Mouse (Mus musculus): ENCODE measurements at regions not wholly inside any gene's neighbourhood (a gene's known extent, or its start where the extent isn't known, plus 50 kb on each side); places are given as distances from the start of the nearest gene placed in this dataset.

DNA sequence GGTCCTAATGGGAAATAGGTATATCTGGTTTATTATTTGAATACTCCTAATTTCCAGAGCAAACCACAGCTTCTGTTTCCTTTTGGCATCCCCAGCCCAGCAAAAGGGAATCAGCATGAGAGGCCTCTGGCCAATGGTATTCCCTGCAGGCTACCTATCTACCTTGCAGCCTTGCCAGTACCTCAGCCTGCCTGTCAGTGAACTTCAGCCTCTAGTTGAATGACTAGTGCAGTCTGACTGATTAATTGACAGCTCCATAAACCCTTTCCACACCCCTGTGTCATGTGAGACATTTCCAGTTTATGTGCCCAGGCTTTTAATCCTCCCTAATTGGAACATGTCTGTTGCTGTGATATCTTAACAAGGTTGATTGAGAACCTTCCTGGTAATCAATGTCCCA, 265.4 kb upstream of the Sp4 start:
- TF ChIP-seq MAX (IDR thresholded peaks at IDR 0.05; ENCODE audit: low read length) (no peak), EP300 (IDR thresholded peaks at IDR 0.05; ENCODE audit: low read depth in 1 of 2, low read length in 2 of 2) (no peak), NELFE (IDR thresholded peaks at IDR 0.05; ENCODE audit: low read depth, low read length) (no peak), CTCF (IDR thresholded peaks at IDR 0.05 in 2 of 3, conservative IDR thresholded peaks at IDR 0.05 in 1 of 3; ENCODE audit: control insufficient read depth in 1 of 3, insufficient read depth in 1 of 3, low read depth in 2 of 3, low read length in 3 of 3, poor library complexity in 1 of 3, severe bottlenecking in 1 of 3) (no peak), HCFC1 (IDR thresholded peaks at IDR 0.05; ENCODE audit: low read depth, low read length) (no peak), GATA1 (IDR thresholded peaks at IDR 0.05; ENCODE audit: low read depth, low read length) (no peak)
